Mouse (Mus musculus): ENCODE results near the gene Plagl2. TPM values are rescaled to one million over a fixed set of nuclear protein-coding genes. Genes with fewer than 3 reads are reported as not detected.
"Not testable (repeated sequence)": the region's sequence is repeated elsewhere in the genome, so short reads cannot be mapped to it uniquely, and the experiment has no call there.

Gene Plagl2
- polyA plus RNA-seq, 1 experiment from 2014 or later = 27.4 TPM

- DNase-seq (ENCODE audit: low spot score) (no peak), ATAC-seq (replicated peaks; ENCODE audit: insufficient number of reproducible peaks, low FRiP score, low TSS enrichment, low read depth) (no peak)
- Histone ChIP-seq H3K4me2 (ENCODE audit: low read depth, low read length) (no peak overlapping the region), H3K4me3 (ENCODE audit: low read depth, low read length) (no peak overlapping the region), H3K36me3 (replicated peaks; ENCODE audit: control insufficient read depth, insufficient read depth, low read depth, low read length) (no peaks in the 10 kb centered on the region), H3K4me1 (ENCODE audit: control insufficient read depth, insufficient read depth, low read length) (no peaks in the 10 kb centered on the region), H3K9me3 (replicated peaks; ENCODE audit: control insufficient read depth, low read length) (no peaks in the 10 kb centered on the region), H3K9ac (replicated peaks; ENCODE audit: low read length) (no peak overlapping the region), H3K27ac (replicated peaks; ENCODE audit: low read depth, low read length) (no peak overlapping the region), H3K27me3 (ENCODE audit: control insufficient read depth, insufficient read depth, low read length) (no peaks in the 10 kb centered on the region)
- 77% methylated on average over 6 of the region's 6 CpGs for WGBS
These were observed 33.7 kb upstream of the Plagl2 start for GRCm38 (mm10) chr2:153274919-153275247.

- WGBS = 75% methylated on average over 6 of the region's 6 CpGs
- not testable (repeated sequence) for DNase-seq (ENCODE audit: low spot score); H3K27me3 ChIP-seq (ENCODE audit: control insufficient read depth, insufficient read depth, low read length); H3K9me3 ChIP-seq (replicated peaks; ENCODE audit: control insufficient read depth, low read length); H3K4me2 ChIP-seq (ENCODE audit: low read depth, low read length); H3K27ac ChIP-seq (replicated peaks; ENCODE audit: low read depth, low read length); H3K36me3 ChIP-seq (replicated peaks; ENCODE audit: control insufficient read depth, insufficient read depth, low read depth, low read length); H3K4me1 ChIP-seq (ENCODE audit: control insufficient read depth, insufficient read depth, low read length); H3K9ac ChIP-seq (replicated peaks; ENCODE audit: low read length); H3K4me3 ChIP-seq (ENCODE audit: low read depth, low read length); ATAC-seq (replicated peaks; ENCODE audit: insufficient number of reproducible peaks, low FRiP score, low TSS enrichment, low read depth)
These were observed 33.1 kb upstream of the Plagl2 start for GRCm38 (mm10) chr2:153274200-153274918.

GRCm38 (mm10) chr2:153270231-153270915, 29.1 kb upstream of the Plagl2 start:
- H3K36me3 ChIP-seq (replicated peaks; ENCODE audit: control insufficient read depth, insufficient read depth, low read depth, low read length); H3K27ac ChIP-seq (replicated peaks; ENCODE audit: low read depth, low read length); H3K9ac ChIP-seq (replicated peaks; ENCODE audit: low read length); H3K27me3 ChIP-seq (ENCODE audit: control insufficient read depth, insufficient read depth, low read length); H3K4me1 ChIP-seq (ENCODE audit: control insufficient read depth, insufficient read depth, low read length); H3K4me3 ChIP-seq (ENCODE audit: low read depth, low read length); H3K4me2 ChIP-seq (ENCODE audit: low read depth, low read length); H3K9me3 ChIP-seq (replicated peaks; ENCODE audit: control insufficient read depth, low read length); ATAC-seq (replicated peaks; ENCODE audit: insufficient number of reproducible peaks, low FRiP score, low TSS enrichment, low read depth); DNase-seq (ENCODE audit: low spot score): not testable (repeated sequence)
- WGBS = 68% methylated on average over 8 of the region's 8 CpGs

DNA sequence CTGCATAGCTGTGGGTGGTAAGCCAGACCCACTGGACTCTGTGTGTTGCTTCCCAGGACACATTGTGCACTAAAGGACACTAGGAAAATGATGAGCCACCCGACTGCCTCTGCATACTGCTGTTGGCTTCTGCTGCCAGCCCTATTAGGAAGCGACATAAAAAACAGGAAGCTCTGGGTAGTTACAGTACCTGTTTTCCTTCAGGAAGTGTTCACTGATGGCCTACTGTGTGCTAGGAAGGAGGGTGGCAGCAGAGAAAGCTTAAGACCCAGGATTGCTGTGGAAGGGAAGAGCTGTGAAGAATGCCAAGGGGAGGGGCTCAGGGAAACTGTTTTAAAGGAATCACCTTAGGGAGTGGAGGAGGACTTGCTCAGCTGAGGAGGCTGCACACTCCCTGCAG, 26.1 kb upstream of the Plagl2 start:
- Histone ChIP-seq H3K9ac (replicated peaks; ENCODE audit: low read length) (no peak overlapping the region), H3K36me3 (replicated peaks; ENCODE audit: control insufficient read depth, insufficient read depth, low read depth, low read length) (no peaks in the 10 kb centered on the region; the same call in 1 of the 2 replicates), H3K4me1 (ENCODE audit: control insufficient read depth, insufficient read depth, low read length) (no peaks in the 10 kb centered on the region), H3K27me3 (ENCODE audit: control insufficient read depth, insufficient read depth, low read length) (no peaks in the 10 kb centered on the region), H3K4me3 (ENCODE audit: low read depth, low read length) (no peak overlapping the region), H3K9me3 (replicated peaks; ENCODE audit: control insufficient read depth, low read length) (no peaks in the 10 kb centered on the region), H3K27ac (replicated peaks; ENCODE audit: low read depth, low read length) (no peak overlapping the region), H3K4me2 (ENCODE audit: low read depth, low read length) (no peak overlapping the region)
- ATAC-seq (replicated peaks; ENCODE audit: insufficient number of reproducible peaks, low FRiP score, low TSS enrichment, low read depth) (no peak), DNase-seq (ENCODE audit: low spot score) (no peak)
- 91% methylated on average over 2 of the region's 2 CpGs for WGBS

- Histone ChIP-seq H3K9ac (replicated peaks; ENCODE audit: low read length) (no peak overlapping the region), H3K4me3 (ENCODE audit: low read depth, low read length) (no peak overlapping the region), H3K27ac (replicated peaks; ENCODE audit: low read depth, low read length) (no peak overlapping the region), H3K4me2 (ENCODE audit: low read depth, low read length) (no peak overlapping the region), H3K36me3 (replicated peaks; ENCODE audit: control insufficient read depth, insufficient read depth, low read depth, low read length) (peaks cover 6% of the 10 kb centered on the region), H3K9me3 (replicated peaks; ENCODE audit: control insufficient read depth, low read length) (no peaks in the 10 kb centered on the region), H3K4me1 (ENCODE audit: control insufficient read depth, insufficient read depth, low read length) (no peaks in the 10 kb centered on the region), H3K27me3 (ENCODE audit: control insufficient read depth, insufficient read depth, low read length) (no peaks in the 10 kb centered on the region)
- DNase-seq (ENCODE audit: low spot score) = no peak
- no peak for ATAC-seq (replicated peaks; ENCODE audit: insufficient number of reproducible peaks, low FRiP score, low TSS enrichment, low read depth)
- 90% methylated on average over 7 of the region's 7 CpGs for WGBS
These were observed 21.8 kb upstream of the Plagl2 start for GRCm38 (mm10) chr2:153263053-153263452.

- Histone ChIP-seq H3K27ac (replicated peaks; ENCODE audit: low read depth, low read length) (no peak overlapping the region), H3K4me3 (ENCODE audit: low read depth, low read length) (no peak overlapping the region), H3K4me2 (ENCODE audit: low read depth, low read length) (no peak overlapping the region), H3K9ac (replicated peaks; ENCODE audit: low read length) (no peak overlapping the region), H3K27me3 (ENCODE audit: control insufficient read depth, insufficient read depth, low read length) (no peaks in the 10 kb centered on the region), H3K36me3 (replicated peaks; ENCODE audit: control insufficient read depth, insufficient read depth, low read depth, low read length) (peaks cover 6% of the 10 kb centered on the region), H3K4me1 (ENCODE audit: control insufficient read depth, insufficient read depth, low read length) (no peaks in the 10 kb centered on the region), H3K9me3 (replicated peaks; ENCODE audit: control insufficient read depth, low read length) (no peaks in the 10 kb centered on the region)
- 70% methylated on average over 3 of the region's 3 CpGs for WGBS
- ATAC-seq (replicated peaks; ENCODE audit: insufficient number of reproducible peaks, low FRiP score, low TSS enrichment, low read depth) (no peak), DNase-seq (ENCODE audit: low spot score) (no peak)
These were observed 18.8 kb upstream of the Plagl2 start for GRCm38 (mm10) chr2:153259864-153260674.

GRCm38 (mm10) chr2:153259030-153259863, 18.0 kb upstream of the Plagl2 start:
- Histone ChIP-seq H3K4me1 (ENCODE audit: control insufficient read depth, insufficient read depth, low read length) (no peaks in the 10 kb centered on the region), H3K9ac (replicated peaks; ENCODE audit: low read length) (no peak overlapping the region), H3K36me3 (replicated peaks; ENCODE audit: control insufficient read depth, insufficient read depth, low read depth, low read length) (peaks cover 6% of the 10 kb centered on the region), H3K4me2 (ENCODE audit: low read depth, low read length) (no peak overlapping the region), H3K4me3 (ENCODE audit: low read depth, low read length) (no peak overlapping the region), H3K27me3 (ENCODE audit: control insufficient read depth, insufficient read depth, low read length) (no peaks in the 10 kb centered on the region), H3K27ac (replicated peaks; ENCODE audit: low read depth, low read length) (no peak overlapping the region), H3K9me3 (replicated peaks; ENCODE audit: control insufficient read depth, low read length) (no peaks in the 10 kb centered on the region)
- ATAC-seq (replicated peaks; ENCODE audit: insufficient number of reproducible peaks, low FRiP score, low TSS enrichment, low read depth) (no peak), DNase-seq (ENCODE audit: low spot score) (no peak)
- 85% methylated on average over 12 of the region's 12 CpGs for WGBS

Data from embryonic facial prominence, embryonic 11.5 days (tissue).